Mouse (Mus musculus) limb, embryonic 12.5 days (tissue): ENCODE data around the gene Csf3. TPM values are rescaled to one million over a fixed set of nuclear protein-coding genes. Genes with fewer than 3 reads are reported as not detected.
"Not testable (repeated sequence)": the region's sequence is repeated elsewhere in the genome, so short reads cannot be mapped to it uniquely, and the experiment has no call there.

ENCODE experiments used
- ATAC-seq: fragments of 200-750 bp; cut with Nextera tagmentation; 2 replicates; pipeline ENCODE4 v1.8.0; 2017; ENCODE audit warnings: low read depth, moderate TSS enrichment; ENCODE audit not compliant: insufficient number of reproducible peaks, insufficient read depth, low FRiP score, low TSS enrichment
- H3K27ac ChIP-seq: fragments of 300-500 bp; sonication (generic); 2 replicates; pipeline ENCODE4 v1.5.1; 2016; ENCODE audit warnings: mild to moderate bottlenecking, moderate library complexity
- H3K27me3 ChIP-seq: fragments of 300-500 bp; sonication (generic); 2 replicates; pipeline ENCODE4 v1.6.1; 2016; ENCODE audit warnings: mild to moderate bottlenecking, moderate library complexity
- H3K36me3 ChIP-seq: fragments of 300-500 bp; sonication (generic); 2 replicates; pipeline ENCODE4 v1.6.1; 2016; ENCODE audit warnings: mild to moderate bottlenecking, moderate library complexity
- H3K4me1 ChIP-seq: fragments of 300-500 bp; sonication (generic); replicated peaks from 2 replicates; pipeline ENCODE4 v1.6.1; 2016
- H3K4me2 ChIP-seq: fragments of 300-500 bp; sonication (generic); 2 replicates; pipeline ENCODE4 v1.6.1; 2016; ENCODE audit warnings: mild to moderate bottlenecking, moderate library complexity
- H3K4me3 ChIP-seq: fragments of 300-500 bp; sonication (generic); replicated peaks from 2 replicates; pipeline ENCODE4 v1.5.1; 2016; ENCODE audit warnings: mild to moderate bottlenecking
- H3K9ac ChIP-seq: fragments of 300-500 bp; sonication (generic); replicated peaks from 2 replicates; pipeline ENCODE4 v1.6.1; 2016; ENCODE audit warnings: mild to moderate bottlenecking, moderate library complexity
- H3K9me3 ChIP-seq: fragments of 300-500 bp; sonication (generic); 2 replicates; pipeline ENCODE4 v1.6.1; 2016; ENCODE audit warnings: mild to moderate bottlenecking, moderate library complexity
- WGBS: fragments of 180-500 bp; shearing (Covaris S2); methylation state at CpG from one replicate; pipeline ENCODE4 v1.1.7; 2016; 5-methylcytosine and 5-hydroxymethylcytosine counted together
- polyA plus RNA-seq: library from polyadenylated mRNA; unstranded; fragments of >200 nt; fragmentation: Nextera tagmentation; extraction: Ambion mirVana; gene quantifications from 2 replicates; pipeline ENCODE4 v1.2.1, GENCODE M21; 2016

Gene Csf3
- polyA plus RNA-seq, result not detected in 2 replicates

DNA sequence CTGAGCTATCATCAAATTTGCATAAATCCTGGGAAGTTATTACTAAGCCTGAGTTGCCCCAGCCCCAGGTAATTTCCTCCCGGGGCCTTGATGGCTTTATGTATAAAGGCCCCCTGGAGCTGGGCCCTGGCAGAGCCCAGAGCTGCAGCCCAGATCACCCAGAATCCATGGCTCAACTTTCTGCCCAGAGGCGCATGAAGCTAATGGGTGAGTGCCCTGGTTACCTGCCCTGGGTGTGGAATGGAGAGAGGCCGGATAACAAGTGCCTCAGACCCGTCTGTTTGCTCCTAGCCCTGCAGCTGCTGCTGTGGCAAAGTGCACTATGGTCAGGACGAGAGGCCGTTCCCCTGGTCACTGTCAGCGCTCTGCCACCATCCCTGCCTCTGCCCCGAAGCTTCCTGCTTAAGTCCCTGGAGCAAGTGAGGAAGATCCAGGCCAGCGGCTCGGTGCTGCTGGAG lies at the start of gene Csf3:
Gene Csf3 (plus strand): TSS at position 51 of the 458 bp plus-strand sequence.
- 40% methylated on average over 10 of the region's 10 CpGs for WGBS
- no peak within 1 kb of the TSS for H3K27ac ChIP-seq

DNA sequence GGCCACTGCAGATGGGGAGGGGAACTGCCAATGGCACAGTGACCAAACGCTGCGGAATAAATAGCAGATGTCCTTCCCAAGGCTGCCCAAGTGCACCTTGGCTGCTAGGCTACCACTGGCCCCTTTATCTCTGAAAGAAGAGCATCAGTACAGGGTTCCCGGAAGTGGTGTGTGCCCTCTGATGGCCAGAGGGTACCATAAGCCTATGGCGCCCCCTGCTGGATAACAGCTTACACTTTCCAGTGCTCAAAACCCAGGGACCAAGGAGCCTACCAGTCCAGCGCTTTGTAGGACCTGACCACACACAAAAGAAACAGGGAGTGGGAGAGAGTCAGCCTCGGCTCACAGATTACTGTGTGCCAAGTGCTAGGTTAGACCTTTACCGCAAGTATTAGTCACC lies 46.0 kb upstream of the Csf3 start:
- H3K4me3 ChIP-seq, H3K4me1 ChIP-seq, H3K27ac ChIP-seq, H3K36me3 ChIP-seq, H3K4me2 ChIP-seq, ATAC-seq, H3K9me3 ChIP-seq, H3K9ac ChIP-seq: not testable (repeated sequence)
- peaks cover 15% of the 10 kb centered on the region for H3K27me3 ChIP-seq
- 14% methylated on average over 7 of the region's 7 CpGs for WGBS

More for the DNA sequence above, at the start of gene Csf3:
- ATAC-seq, result no peak
- Histone ChIP-seq H3K4me1 (peaks cover 17% of the 10 kb centered on the region), H3K4me3 (no peak within 1 kb of the TSS), H3K27me3 (peaks cover 8% of the 10 kb centered on the region), H3K4me2 (no peak within 1 kb of the TSS), H3K9ac (no peak within 1 kb of the TSS), H3K36me3 (peaks cover 30% of the 10 kb centered on the region), H3K9me3 (no peaks in the 10 kb centered on the region)

DNA sequence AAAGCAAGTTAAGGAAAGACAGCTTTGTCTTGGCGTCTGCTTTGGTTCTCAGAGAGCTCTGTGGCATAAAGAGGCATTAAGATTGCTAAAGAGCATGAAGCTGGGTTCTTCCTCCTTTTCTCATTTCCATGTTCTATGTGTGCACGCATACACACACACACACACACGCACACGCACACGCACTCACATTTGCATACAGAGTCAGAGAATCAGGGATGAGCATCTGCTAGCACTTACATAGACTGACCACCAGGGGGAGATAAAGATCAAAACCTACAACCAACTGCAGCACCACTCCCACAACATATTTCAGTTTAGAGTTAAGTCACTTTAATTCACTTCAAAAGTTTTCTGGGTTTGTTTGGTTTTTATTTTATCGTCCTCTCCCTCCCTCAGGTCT lies 40.5 kb upstream of the Csf3 start:
- no peak for ATAC-seq
- Histone ChIP-seq H3K27me3 (peaks cover 21% of the 10 kb centered on the region; the same call in 1 of the 2 replicates), H3K36me3 (no peaks in the 10 kb centered on the region), H3K4me1 (no peaks in the 10 kb centered on the region), H3K4me2 (no peak overlapping the region), H3K27ac (no peak overlapping the region), H3K9me3 (no peaks in the 10 kb centered on the region), H3K4me3 (no peak overlapping the region), H3K9ac (no peak overlapping the region)
- 10% methylated on average over 6 of the region's 6 CpGs for WGBS

DNA sequence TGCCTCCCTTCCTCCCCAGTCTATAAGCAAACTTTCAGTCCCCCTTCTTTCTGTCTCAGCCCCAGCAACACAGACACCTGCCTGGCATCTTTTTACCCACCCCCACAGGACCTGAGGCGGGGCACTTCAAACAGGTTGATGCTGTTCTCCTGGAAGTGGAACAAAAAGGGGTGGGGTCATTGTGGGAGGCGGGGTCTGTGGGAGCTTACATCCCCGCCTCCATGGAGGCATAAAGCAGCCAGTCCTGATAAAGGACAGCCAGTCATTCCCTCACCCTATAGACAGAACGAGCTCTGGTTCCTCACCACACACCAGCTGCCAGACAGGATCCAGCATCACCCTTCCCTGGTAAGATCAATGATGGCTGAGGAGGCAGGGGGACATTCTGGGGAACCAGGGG lies 37.0 kb upstream of the Csf3 start, which contains the start of gene Gsdma:
Gene Gsdma (plus strand): TSS at position 261 of the 400 bp plus-strand sequence.
- ATAC-seq, result no peak
- no peak within 1 kb of the TSS for H3K4me2 ChIP-seq
- no peak within 1 kb of the TSS for H3K9ac ChIP-seq
- no peaks in the 10 kb centered on the region for H3K4me1 ChIP-seq
- H3K9me3 ChIP-seq, result no peaks in the 10 kb centered on the region
- H3K27ac ChIP-seq, result no peak within 1 kb of the TSS
- peaks cover 50% of the 10 kb centered on the region for H3K27me3 ChIP-seq
- H3K4me3 ChIP-seq, result no peak within 1 kb of the TSS
- H3K36me3 ChIP-seq, result no peaks in the 10 kb centered on the region
- WGBS, result 19% methylated on average over 4 of the region's 4 CpGs

DNA sequence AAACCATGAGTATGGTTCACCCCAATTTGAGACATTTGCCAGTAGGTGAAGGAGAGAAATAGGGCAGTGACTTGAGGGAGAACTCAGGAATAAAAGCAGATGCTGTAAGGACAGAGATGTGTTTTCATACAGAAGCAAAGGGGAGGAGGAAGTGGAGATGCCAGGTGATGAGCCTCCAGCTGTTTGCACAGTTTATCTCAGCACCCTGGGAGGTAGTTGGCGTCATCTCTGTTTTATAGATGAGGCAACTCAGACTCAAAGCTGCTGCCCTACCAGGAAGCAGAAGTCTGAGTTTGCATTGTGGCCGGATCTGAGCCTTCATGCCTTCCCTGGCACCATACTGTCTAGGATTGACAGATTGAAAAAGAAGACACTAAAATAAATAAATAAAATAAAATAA lies 32.1 kb upstream of the Csf3 start:
- peaks cover 48% of the 10 kb centered on the region for H3K27me3 ChIP-seq
- H3K4me2 ChIP-seq, result no peak overlapping the region
- H3K9me3 ChIP-seq, result no peaks in the 10 kb centered on the region
- H3K27ac ChIP-seq, result no peak overlapping the region
- H3K36me3 ChIP-seq, result no peaks in the 10 kb centered on the region
- no peak overlapping the region for H3K4me3 ChIP-seq
- ATAC-seq, result no peak
- 59% methylated on average over 2 of the region's 2 CpGs for WGBS
- H3K9ac ChIP-seq, result no peak overlapping the region
- no peaks in the 10 kb centered on the region for H3K4me1 ChIP-seq

DNA sequence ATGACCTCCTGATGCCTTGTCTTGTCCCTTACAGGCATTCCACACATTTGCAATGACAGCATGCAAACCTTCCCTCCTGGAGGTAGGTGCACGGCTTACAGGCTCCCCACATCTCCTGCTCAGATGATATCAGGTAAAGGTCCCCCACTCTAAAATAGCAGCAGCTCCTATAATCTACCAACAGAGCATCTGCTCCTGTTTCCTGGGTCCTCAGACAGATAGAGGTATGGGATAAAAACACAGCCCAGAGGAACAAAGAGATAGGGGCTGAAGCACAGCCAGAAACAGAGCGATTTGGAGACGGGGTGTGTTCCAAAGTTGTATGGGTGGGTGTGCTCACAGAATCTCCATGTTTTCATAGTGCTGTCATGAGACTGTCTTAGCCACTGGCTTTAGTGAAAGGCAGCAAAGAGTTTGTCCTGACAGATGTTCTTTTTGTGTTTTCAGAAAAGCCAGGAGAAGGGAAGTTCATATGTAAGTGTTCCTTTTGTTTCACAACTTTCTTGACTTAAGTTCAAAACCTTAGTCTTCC lies 29.7 kb upstream of the Csf3 start:
- no peaks in the 10 kb centered on the region for H3K9me3 ChIP-seq
- 73% methylated on average over 3 of the region's 3 CpGs for WGBS

DNA sequence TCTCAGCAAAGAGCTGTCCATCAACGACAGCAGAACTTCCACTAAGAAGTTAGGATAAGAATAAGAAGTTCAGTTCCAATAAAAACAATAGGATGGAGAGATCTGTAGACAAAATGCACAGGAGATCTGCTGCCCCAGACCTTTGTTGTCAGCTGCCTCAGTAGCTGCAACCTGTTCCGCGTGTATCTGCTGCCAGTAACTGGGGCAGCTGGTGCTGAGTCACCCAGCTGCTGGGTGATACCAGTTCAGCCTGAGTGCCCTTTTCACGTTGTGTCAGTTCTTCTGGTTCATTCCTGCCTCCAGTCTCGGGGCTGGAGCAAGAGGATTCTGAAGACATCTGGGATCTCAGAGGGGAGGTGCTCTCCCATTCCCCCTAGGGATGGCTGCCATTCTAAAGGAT lies 29.2 kb upstream of the Csf3 start:
- Histone ChIP-seq H3K9me3 (no peaks in the 10 kb centered on the region), H3K36me3 (no peaks in the 10 kb centered on the region), H3K4me1 (no peaks in the 10 kb centered on the region), H3K4me2 (no peak overlapping the region), H3K27me3 (peaks cover 32% of the 10 kb centered on the region), H3K4me3 (no peak overlapping the region), H3K9ac (no peak overlapping the region), H3K27ac (no peak overlapping the region)
- 60% methylated on average over 5 of the region's 5 CpGs for WGBS
- ATAC-seq, result no peak

More for the DNA sequence above, 29.7 kb upstream of the Csf3 start:
- H3K9ac ChIP-seq, result no peak overlapping the region
- ATAC-seq, result no peak
- peaks cover 37% of the 10 kb centered on the region for H3K27me3 ChIP-seq
- no peak overlapping the region for H3K4me2 ChIP-seq
- H3K4me3 ChIP-seq, result no peak overlapping the region
- H3K4me1 ChIP-seq, result no peaks in the 10 kb centered on the region
- no peaks in the 10 kb centered on the region for H3K36me3 ChIP-seq
- no peak overlapping the region for H3K27ac ChIP-seq

DNA sequence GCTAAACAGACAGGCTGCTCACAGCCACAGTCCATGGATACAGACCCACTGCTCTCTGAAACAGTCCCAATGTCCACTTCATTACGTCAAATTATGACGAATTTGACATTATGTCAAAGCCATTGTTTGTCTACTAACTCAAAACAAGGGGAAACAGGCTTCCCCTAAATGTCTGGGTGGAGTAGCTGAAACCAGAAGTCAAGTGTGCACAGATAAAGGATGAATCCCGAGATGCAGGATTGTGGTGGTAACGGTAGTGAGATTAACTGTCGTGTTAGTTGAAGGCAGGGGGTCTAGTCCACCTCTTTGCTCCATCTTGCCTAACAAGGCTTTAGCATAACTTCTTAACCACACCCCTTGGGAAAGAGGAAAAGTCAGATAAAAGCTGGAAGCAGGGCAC lies 28.6 kb upstream of the Csf3 start:
- H3K4me3 ChIP-seq, result no peak overlapping the region
- ATAC-seq, result no peak
- no peaks in the 10 kb centered on the region for H3K36me3 ChIP-seq
- no peak overlapping the region for H3K27ac ChIP-seq
- H3K27me3 ChIP-seq, result peaks cover 26% of the 10 kb centered on the region
- H3K9me3 ChIP-seq, result no peaks in the 10 kb centered on the region
- no peaks in the 10 kb centered on the region for H3K4me1 ChIP-seq
- WGBS, result 84% methylated on average over 5 of the region's 5 CpGs
- H3K9ac ChIP-seq, result no peak overlapping the region
- H3K4me2 ChIP-seq, result no peak overlapping the region

DNA sequence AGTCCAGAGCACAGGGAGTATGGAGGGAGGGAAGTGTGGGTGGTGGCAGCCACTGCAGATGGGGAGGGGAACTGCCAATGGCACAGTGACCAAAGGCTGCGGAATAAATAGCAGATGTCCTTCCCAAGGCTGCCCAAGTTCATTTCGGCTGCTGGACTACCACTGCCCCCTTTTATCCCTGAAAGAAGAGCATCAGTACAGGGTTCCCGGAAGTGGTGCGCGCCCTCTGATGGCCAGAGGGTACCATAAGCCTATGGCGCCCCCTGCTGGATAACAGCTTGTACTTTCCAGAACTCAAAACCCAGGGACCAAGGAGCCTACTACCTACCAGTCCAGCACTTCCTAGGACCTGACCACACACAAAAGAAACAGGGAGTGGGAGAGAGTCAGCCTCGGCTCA lies 27.9 kb upstream of the Csf3 start:
- not testable (repeated sequence) for H3K9me3 ChIP-seq, H3K4me3 ChIP-seq, H3K4me2 ChIP-seq, H3K9ac ChIP-seq, H3K27ac ChIP-seq, H3K36me3 ChIP-seq, H3K4me1 ChIP-seq
- WGBS, result 5% methylated on average over 7 of the region's 7 CpGs
- 0 out of 2 replicates have a peak, but pooled peaks have one; percentile 31 for ATAC-seq
- H3K27me3 ChIP-seq, result peaks cover 20% of the 10 kb centered on the region

DNA sequence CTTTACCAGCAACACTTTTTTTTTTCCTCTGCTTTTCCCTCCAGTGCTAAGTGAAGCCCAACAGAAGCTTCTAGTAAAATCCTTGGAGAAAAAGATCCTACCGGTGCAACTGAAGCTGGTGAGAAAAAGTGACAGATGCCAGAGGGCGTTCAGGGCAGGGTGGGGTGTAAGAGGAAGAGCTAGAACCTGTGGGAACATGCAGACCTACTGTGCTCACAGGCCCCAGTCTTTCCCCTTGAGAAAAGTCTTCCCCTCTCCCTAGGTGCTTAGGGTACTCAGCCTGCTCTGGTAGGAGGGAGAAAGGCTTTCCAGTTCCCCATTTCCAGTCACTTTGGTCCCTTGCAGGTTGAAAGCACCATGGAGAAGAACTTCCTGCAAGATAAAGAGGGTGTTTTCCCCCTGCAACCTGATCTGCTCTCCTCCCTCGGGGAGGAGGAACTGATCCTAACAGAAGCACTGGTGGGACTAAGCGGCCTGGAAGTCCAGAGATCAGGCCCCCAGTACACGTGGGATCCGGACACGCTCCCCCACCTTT lies 25.2 kb upstream of the Csf3 start:
- 38% methylated on average over 7 of the region's 7 CpGs for WGBS
- 0 out of 2 replicates have a peak, but pooled peaks cover 3% of the 10 kb centered on the region for H3K27me3 ChIP-seq
- no peak overlapping the region for H3K27ac ChIP-seq
- ATAC-seq, result no peak
- H3K4me1 ChIP-seq, result no peaks in the 10 kb centered on the region
- H3K36me3 ChIP-seq, result no peaks in the 10 kb centered on the region
- no peak overlapping the region for H3K4me2 ChIP-seq
- no peaks in the 10 kb centered on the region for H3K9me3 ChIP-seq
- H3K4me3 ChIP-seq, result no peak overlapping the region
- H3K9ac ChIP-seq, result no peak overlapping the region

DNA sequence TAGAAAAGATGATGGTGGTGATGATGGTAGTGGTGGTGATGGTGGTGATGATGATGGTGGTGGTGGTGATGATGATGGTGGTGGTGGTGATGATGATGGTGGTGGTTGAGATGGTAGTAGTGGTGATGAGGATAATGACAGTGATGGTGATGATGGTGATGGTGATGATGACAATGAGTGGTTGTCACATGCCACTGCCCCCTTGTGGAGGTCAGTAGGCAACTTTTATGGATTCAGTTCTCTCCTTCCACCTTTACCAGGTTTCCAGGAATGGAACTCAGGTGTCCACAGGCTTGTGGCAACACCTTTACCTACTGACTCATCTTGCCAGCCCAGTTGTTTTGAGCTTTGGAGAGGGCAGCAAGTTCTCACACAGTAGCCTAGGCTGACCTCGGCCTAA lies 21.0 kb upstream of the Csf3 start:
- Histone ChIP-seq H3K4me3 (no peak overlapping the region), H3K27ac (no peak overlapping the region), H3K9ac (no peak overlapping the region), H3K36me3 (peaks cover 3% of the 10 kb centered on the region), H3K9me3 (no peaks in the 10 kb centered on the region), H3K27me3 (no peaks in the 10 kb centered on the region), H3K4me1 (peaks cover 7% of the 10 kb centered on the region), H3K4me2 (no peak overlapping the region)
- 97% methylated on average over 1 of the region's 1 CpGs for WGBS
- ATAC-seq, result no peak

DNA sequence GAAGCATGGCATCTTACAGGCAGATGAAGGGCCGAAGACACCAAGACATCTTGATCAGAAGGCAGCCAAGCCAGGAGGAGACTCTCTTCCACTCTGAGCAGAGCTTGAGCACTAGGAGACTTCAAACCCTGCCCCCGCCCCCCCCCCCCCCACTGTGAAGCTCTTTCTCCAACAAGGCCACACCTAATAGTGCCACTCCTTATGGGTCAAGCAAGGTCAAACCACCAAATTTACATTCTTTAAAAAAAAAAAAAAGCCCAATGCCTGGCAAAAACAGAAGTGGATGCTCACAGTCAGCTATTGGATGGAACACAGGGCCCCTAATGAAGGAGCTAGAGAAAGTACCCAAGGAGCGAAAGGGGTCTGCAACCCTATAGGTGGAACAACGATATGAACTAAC lies 20.5 kb upstream of the Csf3 start:
- H3K27ac ChIP-seq, ATAC-seq, H3K4me2 ChIP-seq, H3K9ac ChIP-seq, H3K36me3 ChIP-seq, H3K4me3 ChIP-seq, H3K27me3 ChIP-seq, H3K4me1 ChIP-seq, H3K9me3 ChIP-seq: not testable (repeated sequence)
- 89% methylated on average over 4 of the region's 4 CpGs for WGBS
